Mouse (Mus musculus): ENCODE data around the gene Eya4. TPM values are rescaled to one million over a fixed set of nuclear protein-coding genes. Genes with fewer than 3 reads are reported as not detected.
A peak's percentile ranks its signal among the peaks of the same experiment; 100 is the strongest.

The Eya4 gene
- polyA plus RNA-seq, 1 experiment from 2014 or later, result 1.4 TPM

- peak; percentile 88 for DNase-seq (ENCODE audit: low spot score)
- H3K27ac ChIP-seq (ENCODE audit: low read depth, low read length), result no peak overlapping the region
- no peak overlapping the region for H3K4me3 ChIP-seq (ENCODE audit: low read depth, low read length)
- peak; percentile 63 for ATAC-seq
- no peaks in the 10 kb centered on the region for H3K36me3 ChIP-seq (ENCODE audit: control insufficient read depth, insufficient read depth, low read length)
- H3K9ac ChIP-seq (ENCODE audit: low read length), result no peak overlapping the region
- no peaks in the 10 kb centered on the region for H3K4me1 ChIP-seq (ENCODE audit: control insufficient read depth, insufficient read depth, low read length)
- H3K4me2 ChIP-seq (ENCODE audit: low read length), result peak overlapping the region; percentile 28; the same call in 1 of the 2 replicates
- no peaks in the 10 kb centered on the region for H3K27me3 ChIP-seq (replicated peaks; ENCODE audit: control insufficient read depth, insufficient read depth, low read length)
- WGBS, result 36% methylated on average over 24 of the region's 24 CpGs
- H3K9me3 ChIP-seq (replicated peaks; ENCODE audit: control insufficient read depth, low read length), result no peaks in the 10 kb centered on the region
These were observed 269.6 kb downstream of the Eya4 start for GRCm38 (mm10) chr10:23080749-23081547.

- H3K27ac ChIP-seq (ENCODE audit: low read depth, low read length), result no peak overlapping the region
- peak overlapping the region; percentile 31 for H3K4me2 ChIP-seq (ENCODE audit: low read length)
- no peak overlapping the region for H3K9ac ChIP-seq (ENCODE audit: low read length)
- no peaks in the 10 kb centered on the region for H3K4me1 ChIP-seq (ENCODE audit: control insufficient read depth, insufficient read depth, low read length)
- no peaks in the 10 kb centered on the region for H3K36me3 ChIP-seq (ENCODE audit: control insufficient read depth, insufficient read depth, low read length)
- ATAC-seq (no peak), DNase-seq (ENCODE audit: low spot score) (no peak)
- H3K4me3 ChIP-seq (ENCODE audit: low read depth, low read length), result no peak overlapping the region
- H3K27me3 ChIP-seq (replicated peaks; ENCODE audit: control insufficient read depth, insufficient read depth, low read length), result no peaks in the 10 kb centered on the region
- 71% methylated on average over 21 of the region's 21 CpGs for WGBS
- H3K9me3 ChIP-seq (replicated peaks; ENCODE audit: control insufficient read depth, low read length), result no peaks in the 10 kb centered on the region
These were observed 273.7 kb downstream of the Eya4 start for GRCm38 (mm10) chr10:23076691-23077385.

- H3K4me1 ChIP-seq (ENCODE audit: control insufficient read depth, insufficient read depth, low read length), result no peaks in the 10 kb centered on the region
- no peak overlapping the region for H3K27ac ChIP-seq (ENCODE audit: low read depth, low read length)
- no peak for ATAC-seq
- H3K4me2 ChIP-seq (ENCODE audit: low read length), result no peak overlapping the region
- WGBS, result 72% methylated on average over 2 of the region's 2 CpGs
- no peaks in the 10 kb centered on the region for H3K36me3 ChIP-seq (ENCODE audit: control insufficient read depth, insufficient read depth, low read length)
- no peak for DNase-seq (ENCODE audit: low spot score)
- H3K9me3 ChIP-seq (replicated peaks; ENCODE audit: control insufficient read depth, low read length), result no peaks in the 10 kb centered on the region
- H3K9ac ChIP-seq (ENCODE audit: low read length), result no peak overlapping the region
- no peaks in the 10 kb centered on the region for H3K27me3 ChIP-seq (replicated peaks; ENCODE audit: control insufficient read depth, insufficient read depth, low read length)
- no peak overlapping the region for H3K4me3 ChIP-seq (ENCODE audit: low read depth, low read length)
These were observed 277.2 kb downstream of the Eya4 start for GRCm38 (mm10) chr10:23073431-23073830.

- H3K4me1 ChIP-seq (ENCODE audit: control insufficient read depth, insufficient read depth, low read length), result no peaks in the 10 kb centered on the region
- ATAC-seq, result no peak
- no peaks in the 10 kb centered on the region for H3K9me3 ChIP-seq (replicated peaks; ENCODE audit: control insufficient read depth, low read length)
- no peak overlapping the region for H3K9ac ChIP-seq (ENCODE audit: low read length)
- H3K4me2 ChIP-seq (ENCODE audit: low read length), result no peak overlapping the region
- 32% methylated on average over 6 of the region's 6 CpGs for WGBS
- no peaks in the 10 kb centered on the region for H3K36me3 ChIP-seq (ENCODE audit: control insufficient read depth, insufficient read depth, low read length)
- H3K27ac ChIP-seq (ENCODE audit: low read depth, low read length), result no peak overlapping the region
- no peak overlapping the region for H3K4me3 ChIP-seq (ENCODE audit: low read depth, low read length)
- DNase-seq (ENCODE audit: low spot score), result no peak
- H3K27me3 ChIP-seq (replicated peaks; ENCODE audit: control insufficient read depth, insufficient read depth, low read length), result no peaks in the 10 kb centered on the region
These were observed 286.9 kb downstream of the Eya4 start for GRCm38 (mm10) chr10:23063637-23064036.

GRCm38 (mm10) chr10:23062719-23063118, 287.9 kb downstream of the Eya4 start:
- no peak overlapping the region for H3K4me3 ChIP-seq (ENCODE audit: low read depth, low read length)
- no peaks in the 10 kb centered on the region for H3K9me3 ChIP-seq (replicated peaks; ENCODE audit: control insufficient read depth, low read length)
- ATAC-seq (no peak), DNase-seq (ENCODE audit: low spot score) (no peak)
- H3K4me1 ChIP-seq (ENCODE audit: control insufficient read depth, insufficient read depth, low read length), result no peaks in the 10 kb centered on the region
- no peak overlapping the region for H3K4me2 ChIP-seq (ENCODE audit: low read length)
- no peak overlapping the region for H3K27ac ChIP-seq (ENCODE audit: low read depth, low read length)
- no peak overlapping the region for H3K9ac ChIP-seq (ENCODE audit: low read length)
- WGBS, result 84% methylated on average over 5 of the region's 5 CpGs
- no peaks in the 10 kb centered on the region for H3K36me3 ChIP-seq (ENCODE audit: control insufficient read depth, insufficient read depth, low read length)
- H3K27me3 ChIP-seq (replicated peaks; ENCODE audit: control insufficient read depth, insufficient read depth, low read length), result no peaks in the 10 kb centered on the region

GRCm38 (mm10) chr10:23060694-23061060, 289.9 kb downstream of the Eya4 start:
- ATAC-seq (no peak), DNase-seq (ENCODE audit: low spot score) (no peak)
- H3K27me3 ChIP-seq (replicated peaks; ENCODE audit: control insufficient read depth, insufficient read depth, low read length), result no peaks in the 10 kb centered on the region
- no peak overlapping the region for H3K4me3 ChIP-seq (ENCODE audit: low read depth, low read length)
- no peaks in the 10 kb centered on the region for H3K4me1 ChIP-seq (ENCODE audit: control insufficient read depth, insufficient read depth, low read length)
- H3K27ac ChIP-seq (ENCODE audit: low read depth, low read length), result no peak overlapping the region
- H3K9me3 ChIP-seq (replicated peaks; ENCODE audit: control insufficient read depth, low read length), result no peaks in the 10 kb centered on the region
- no peak overlapping the region for H3K4me2 ChIP-seq (ENCODE audit: low read length)
- no peaks in the 10 kb centered on the region for H3K36me3 ChIP-seq (ENCODE audit: control insufficient read depth, insufficient read depth, low read length)
- WGBS, result 78% methylated on average over 3 of the region's 3 CpGs
- no peak overlapping the region for H3K9ac ChIP-seq (ENCODE audit: low read length)

- 83% methylated on average over 5 of the region's 5 CpGs for WGBS
- Histone ChIP-seq H3K4me3 (ENCODE audit: low read depth, low read length) (no peak overlapping the region), H3K9me3 (replicated peaks; ENCODE audit: control insufficient read depth, low read length) (no peaks in the 10 kb centered on the region), H3K27me3 (replicated peaks; ENCODE audit: control insufficient read depth, insufficient read depth, low read length) (no peaks in the 10 kb centered on the region), H3K4me2 (ENCODE audit: low read length) (no peak overlapping the region), H3K4me1 (ENCODE audit: control insufficient read depth, insufficient read depth, low read length) (no peaks in the 10 kb centered on the region), H3K36me3 (ENCODE audit: control insufficient read depth, insufficient read depth, low read length) (no peaks in the 10 kb centered on the region), H3K27ac (ENCODE audit: low read depth, low read length) (no peak overlapping the region), H3K9ac (ENCODE audit: low read length) (no peak overlapping the region)
- DNase-seq (ENCODE audit: low spot score), result no peak
- ATAC-seq, result no peak
These were observed 290.4 kb downstream of the Eya4 start for GRCm38 (mm10) chr10:23060041-23060693.

- no peak overlapping the region for H3K4me2 ChIP-seq (ENCODE audit: low read length)
- ATAC-seq, result no peak
- no peaks in the 10 kb centered on the region for H3K36me3 ChIP-seq (ENCODE audit: control insufficient read depth, insufficient read depth, low read length)
- H3K4me1 ChIP-seq (ENCODE audit: control insufficient read depth, insufficient read depth, low read length), result no peaks in the 10 kb centered on the region
- 75% methylated on average over 8 of the region's 8 CpGs for WGBS
- H3K4me3 ChIP-seq (ENCODE audit: low read depth, low read length), result no peak overlapping the region
- H3K9me3 ChIP-seq (replicated peaks; ENCODE audit: control insufficient read depth, low read length), result no peaks in the 10 kb centered on the region
- no peak overlapping the region for H3K9ac ChIP-seq (ENCODE audit: low read length)
- no peak for DNase-seq (ENCODE audit: low spot score)
- H3K27ac ChIP-seq (ENCODE audit: low read depth, low read length), result no peak overlapping the region
- H3K27me3 ChIP-seq (replicated peaks; ENCODE audit: control insufficient read depth, insufficient read depth, low read length), result no peaks in the 10 kb centered on the region
These were observed 297.1 kb downstream of the Eya4 start for GRCm38 (mm10) chr10:23053379-23053915.
